Mouse (Mus musculus) splenic B cell, adult 2 months (primary cell): ENCODE data around the gene Igfbp2.

Source experiments
- DNase-seq: peaks from one replicate; pipeline ENCODE4 v3.0.0-alpha.2; 2011; ENCODE audit warnings: low read depth, low spot score
- H3K27me3 ChIP-seq: 2 replicates; pipeline ENCODE4 v1.6.1; 2012; ENCODE audit warnings: mild to moderate bottlenecking, low read length, moderate library complexity, mixed read lengths; ENCODE audit not compliant: control insufficient read depth, poor library complexity, insufficient read depth, severe bottlenecking
- H3K36me3 ChIP-seq: 2 replicates; pipeline ENCODE4 v1.6.1; 2012; ENCODE audit warnings: mild to moderate bottlenecking, low read length, moderate library complexity, mixed read lengths; ENCODE audit not compliant: control insufficient read depth, poor library complexity, insufficient read depth, severe bottlenecking

Gene Igfbp2

DNA sequence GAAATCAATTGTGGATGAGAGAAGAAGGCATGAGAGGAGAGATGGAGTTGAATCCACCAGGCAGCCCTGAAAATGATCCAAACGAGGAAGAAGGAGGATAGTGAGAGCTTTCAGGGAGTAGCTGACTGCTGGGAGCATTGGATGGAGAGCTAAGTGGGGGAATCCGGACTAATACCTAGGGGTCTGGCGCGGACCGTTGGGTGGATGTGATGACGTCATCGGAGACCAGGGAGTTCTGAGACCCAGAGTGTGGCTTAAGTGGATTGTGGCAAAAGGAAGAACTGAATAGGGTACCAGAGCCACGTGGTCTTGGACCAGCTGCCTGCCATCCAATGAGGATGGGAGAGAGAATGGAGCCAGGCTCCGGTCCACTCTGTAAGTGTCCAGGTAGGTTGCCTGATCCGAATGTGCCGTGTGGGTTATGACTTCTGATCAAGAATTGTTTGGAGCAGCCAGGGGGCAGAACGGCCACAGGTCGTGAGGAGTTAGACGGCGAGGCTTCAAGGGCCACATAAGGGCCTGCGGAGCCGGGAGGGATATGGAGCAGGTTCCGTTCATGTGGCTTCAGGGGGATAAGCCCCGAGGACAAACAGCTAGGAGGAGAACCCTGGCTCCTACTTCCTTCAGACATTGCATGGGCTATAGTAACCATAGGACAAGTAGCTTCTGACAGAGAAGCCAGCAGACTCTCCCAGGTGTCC, 32.1 kb downstream of the Igfbp2 start:
- H3K27me3 ChIP-seq: no peaks in the 10 kb centered on the region
- H3K36me3 ChIP-seq: no peaks in the 10 kb centered on the region
- DNase-seq: no peak

DNA sequence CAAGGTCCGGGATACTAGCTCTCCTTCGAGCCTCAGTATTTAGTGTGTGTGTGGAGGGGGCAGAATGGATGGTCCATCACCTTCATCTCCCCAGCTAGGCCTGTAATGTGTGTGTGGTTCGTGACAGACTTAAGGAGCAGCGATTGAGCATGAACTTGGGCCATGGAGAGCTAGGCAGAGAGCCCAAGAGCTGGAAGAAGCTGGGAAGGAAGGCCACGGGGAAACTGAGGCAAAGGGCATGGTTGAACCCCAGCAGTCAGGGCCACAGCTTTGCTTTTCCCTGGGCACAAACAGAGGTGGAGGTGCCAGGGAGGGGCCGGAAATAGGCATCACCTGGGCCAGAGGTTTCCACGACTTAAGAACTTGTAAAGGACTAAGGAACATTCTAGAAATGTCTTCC, 32.8 kb downstream of the Igfbp2 start:
- no peak for DNase-seq
- no peaks in the 10 kb centered on the region for H3K36me3 ChIP-seq
- H3K27me3 ChIP-seq: no peaks in the 10 kb centered on the region

DNA sequence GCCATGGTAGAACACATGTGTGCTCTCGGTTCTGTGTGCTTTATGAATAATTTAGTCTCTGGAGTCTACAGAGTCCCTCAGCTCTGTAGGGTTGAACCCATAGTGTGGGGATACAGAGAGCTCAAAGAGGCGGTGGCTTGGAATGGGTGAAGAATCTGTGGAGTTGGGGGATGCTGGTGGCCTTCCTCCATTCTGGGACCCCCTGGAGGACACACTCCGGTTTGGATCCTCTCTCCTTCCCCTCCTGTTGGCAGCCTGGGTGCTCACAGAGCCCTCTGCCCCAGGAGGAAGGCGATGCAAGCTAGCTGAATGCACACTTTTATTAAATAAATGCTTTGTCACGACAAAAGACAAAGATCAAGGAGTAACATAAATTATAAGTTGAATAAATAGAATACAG, 33.3 kb downstream of the Igfbp2 start:
- DNase-seq: no peak
- H3K27me3 ChIP-seq: no peaks in the 10 kb centered on the region

DNA sequence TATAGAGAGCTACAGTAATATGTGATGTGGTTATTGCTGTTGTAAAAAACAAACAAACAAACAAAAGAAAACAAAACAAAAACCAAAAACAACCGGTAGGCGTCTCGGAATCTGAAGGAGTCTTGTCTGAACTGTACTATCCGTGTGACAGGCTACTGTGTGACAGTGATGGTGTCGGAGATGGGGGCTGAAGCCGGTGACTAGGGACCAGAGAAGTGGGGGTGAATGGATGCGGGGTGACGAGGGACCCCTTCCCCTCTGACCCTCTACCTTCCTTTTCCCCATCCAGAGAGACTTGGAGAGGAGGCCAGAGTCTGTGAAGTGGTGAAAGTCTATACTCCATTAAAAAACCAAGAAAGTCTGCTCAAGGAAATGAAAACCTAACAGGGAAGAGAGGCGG, 34.0 kb downstream of the Igfbp2 start:
- Histone ChIP-seq H3K36me3 (no peaks in the 10 kb centered on the region), H3K27me3 (no peaks in the 10 kb centered on the region)
- no peak for DNase-seq

More for the DNA sequence above, 33.3 kb downstream of the Igfbp2 start:
- H3K36me3 ChIP-seq: no peaks in the 10 kb centered on the region

DNA sequence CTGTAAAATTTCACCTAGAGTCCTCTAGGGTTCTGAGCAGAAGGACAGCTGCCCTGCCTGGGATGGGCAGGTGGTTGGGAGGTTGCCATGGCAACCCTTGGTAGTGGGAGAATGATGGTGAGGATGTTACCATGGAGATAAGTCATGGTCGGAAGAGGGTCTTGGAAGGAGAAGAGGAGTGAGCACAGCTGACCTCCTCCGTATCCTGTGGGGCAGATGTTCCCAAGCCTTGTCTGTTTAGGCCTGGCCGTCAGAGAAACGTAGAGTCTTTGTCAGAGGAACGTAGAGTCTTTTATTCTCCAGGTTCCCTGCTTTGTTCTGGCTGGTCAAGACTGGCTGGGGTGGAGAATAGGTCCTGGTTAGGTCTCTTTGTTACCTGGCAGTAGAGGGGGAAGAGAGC, 34.6 kb downstream of the Igfbp2 start:
- DNase-seq: no peak
- no peaks in the 10 kb centered on the region for H3K27me3 ChIP-seq
- H3K36me3 ChIP-seq: no peaks in the 10 kb centered on the region

DNA sequence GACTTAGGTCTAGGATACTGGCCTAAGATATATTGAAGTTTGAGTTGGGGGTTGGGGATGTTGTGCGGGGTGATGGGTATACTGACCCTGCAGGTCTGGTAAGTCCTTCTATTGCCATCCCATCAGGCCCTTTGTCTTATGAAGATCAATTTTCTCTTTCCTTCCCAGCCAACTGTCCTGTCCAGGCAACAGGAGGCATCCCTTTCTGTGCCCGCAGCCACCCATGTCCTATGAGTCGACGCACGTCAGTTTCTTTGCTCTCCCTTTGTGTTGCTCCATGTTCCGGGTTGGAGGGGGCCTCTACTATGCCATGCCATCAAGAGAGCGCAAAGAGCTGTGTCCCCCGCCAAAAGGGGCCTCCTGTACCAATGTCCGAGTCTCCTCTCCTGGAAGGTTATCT, 35.7 kb downstream of the Igfbp2 start:
- Histone ChIP-seq H3K27me3 (no peaks in the 10 kb centered on the region), H3K36me3 (no peaks in the 10 kb centered on the region)
- DNase-seq: no peak

DNA sequence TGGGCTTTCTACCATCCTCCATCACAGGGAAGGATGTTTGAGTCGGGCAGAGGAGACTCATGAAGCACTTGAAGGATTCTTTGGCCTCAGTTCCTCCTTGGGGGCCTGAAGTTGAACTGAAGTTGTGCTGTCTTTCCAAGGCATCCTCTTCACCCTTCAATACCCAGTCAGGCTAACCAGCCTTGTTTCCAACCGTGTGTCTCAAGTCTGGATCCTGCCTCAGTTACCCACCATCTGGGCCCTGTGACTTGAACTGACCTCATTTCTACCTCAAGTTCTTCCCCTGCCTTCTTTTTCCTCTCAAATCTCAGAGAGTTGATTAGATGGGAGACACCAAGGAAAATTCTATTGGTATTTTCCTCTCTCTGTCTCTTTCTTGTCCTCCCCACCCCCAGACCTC, 36.2 kb downstream of the Igfbp2 start:
- DNase-seq: no peak
- no peaks in the 10 kb centered on the region for H3K36me3 ChIP-seq
- H3K27me3 ChIP-seq: no peaks in the 10 kb centered on the region

DNA sequence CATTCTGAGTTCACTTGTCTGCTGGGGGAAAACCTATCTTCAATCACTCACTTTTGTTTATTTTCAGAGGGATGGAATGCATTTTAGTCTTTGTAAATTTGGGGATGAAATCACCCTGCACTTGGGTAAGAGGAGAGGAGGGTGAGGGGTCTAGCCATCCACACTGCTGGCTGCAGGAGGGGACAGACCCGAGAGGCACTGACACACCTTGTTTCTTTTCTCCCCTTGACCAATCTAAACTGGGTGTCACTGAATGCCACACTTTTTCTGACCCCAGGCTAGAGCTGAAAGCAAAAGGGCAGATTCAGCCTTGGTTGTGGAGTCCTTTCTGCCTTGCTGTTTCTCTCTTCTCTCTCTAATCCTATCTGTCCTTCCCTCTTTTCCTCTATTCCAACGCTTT, 37.4 kb downstream of the Igfbp2 start:
- DNase-seq: no peak
- Histone ChIP-seq H3K27me3 (no peaks in the 10 kb centered on the region), H3K36me3 (no peaks in the 10 kb centered on the region)

DNA sequence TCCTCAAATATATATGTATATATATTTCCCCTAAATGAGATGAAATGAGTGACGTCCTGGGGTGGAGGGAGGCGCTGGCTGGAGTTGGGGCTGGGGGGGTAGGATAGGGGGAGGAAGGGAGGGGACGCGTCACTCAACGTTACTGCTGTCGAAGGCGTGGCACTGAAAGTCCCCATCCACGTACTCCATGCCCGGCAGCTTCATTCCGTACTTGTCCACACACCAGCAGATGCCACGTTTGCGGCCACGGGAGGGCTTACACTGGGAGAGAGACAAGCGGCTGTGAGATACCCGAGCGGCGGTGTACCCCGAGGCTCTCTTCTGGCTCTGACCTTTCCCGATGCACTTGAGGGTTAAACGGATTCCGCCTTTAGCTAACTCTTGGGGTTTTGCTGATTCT, 37.9 kb downstream of the Igfbp2 start:
- DNase-seq: no peak
- H3K27me3 ChIP-seq: no peaks in the 10 kb centered on the region
- H3K36me3 ChIP-seq: no peaks in the 10 kb centered on the region

DNA sequence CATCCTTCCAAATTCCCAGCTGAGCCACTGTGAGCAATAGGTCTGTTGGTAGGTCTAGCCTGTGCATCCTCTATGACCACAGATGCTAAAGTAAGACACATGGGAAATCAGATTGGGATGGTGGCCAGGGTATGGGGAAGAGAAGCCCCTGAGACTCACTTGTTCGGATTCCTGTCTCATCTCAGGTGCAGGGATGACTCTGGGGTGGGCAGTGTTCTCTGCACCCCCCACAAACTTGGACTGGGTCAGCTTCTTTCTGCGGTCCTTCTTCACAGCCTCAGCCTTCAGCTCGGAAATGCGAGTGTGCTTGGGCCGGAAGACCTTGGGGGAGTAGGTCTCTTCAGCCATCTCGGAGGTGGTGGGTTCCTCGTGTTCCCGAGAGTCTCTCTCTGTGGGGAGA, 39.4 kb downstream of the Igfbp2 start:
- no peaks in the 10 kb centered on the region for H3K27me3 ChIP-seq
- DNase-seq: no peak
- no peaks in the 10 kb centered on the region for H3K36me3 ChIP-seq

DNA sequence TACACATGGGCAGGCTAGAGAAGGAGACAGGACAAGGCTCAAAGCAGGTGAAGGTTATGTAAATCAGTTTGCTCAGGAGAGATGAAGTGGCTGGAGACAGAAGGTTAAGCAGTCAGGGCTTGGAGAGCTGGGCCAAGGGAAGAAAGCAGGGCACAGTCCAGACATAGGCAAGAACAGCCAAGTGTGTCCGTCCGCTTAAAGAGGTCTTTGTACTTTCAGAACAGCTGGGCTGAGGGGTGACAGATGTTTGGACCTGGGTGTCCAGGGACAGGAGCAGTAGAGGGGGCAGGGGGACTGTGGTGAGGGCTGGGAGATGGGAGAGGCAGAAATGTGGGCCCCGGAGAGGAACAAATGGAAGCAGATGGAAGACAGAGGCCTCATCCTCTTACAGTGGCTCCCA, 40.0 kb downstream of the Igfbp2 start:
- DNase-seq: no peak
- H3K27me3 ChIP-seq: no peaks in the 10 kb centered on the region
- H3K36me3 ChIP-seq: no peaks in the 10 kb centered on the region

DNA sequence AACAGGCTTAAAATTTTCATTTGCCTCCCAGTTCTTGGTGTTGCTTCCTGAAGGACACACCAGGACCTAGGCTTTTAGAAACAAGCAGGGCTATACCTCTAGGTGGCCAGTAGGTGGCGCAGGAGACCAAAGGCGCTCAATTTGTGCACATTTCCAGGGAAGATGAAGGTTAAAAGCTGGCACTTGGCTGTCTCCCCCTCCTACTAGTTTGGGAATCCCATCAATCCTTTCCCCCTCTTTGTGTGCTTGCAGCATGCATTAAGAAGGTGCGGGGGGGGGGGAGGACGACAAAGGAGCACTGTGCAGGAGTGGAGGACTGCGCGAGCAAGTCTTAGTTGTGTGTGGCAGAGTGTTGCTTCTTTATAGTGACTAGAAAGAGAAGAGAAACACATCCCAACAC, 41.6 kb downstream of the Igfbp2 start:
- H3K27me3 ChIP-seq: no peaks in the 10 kb centered on the region
- H3K36me3 ChIP-seq: no peaks in the 10 kb centered on the region
- peak; percentile 53 for DNase-seq

DNA sequence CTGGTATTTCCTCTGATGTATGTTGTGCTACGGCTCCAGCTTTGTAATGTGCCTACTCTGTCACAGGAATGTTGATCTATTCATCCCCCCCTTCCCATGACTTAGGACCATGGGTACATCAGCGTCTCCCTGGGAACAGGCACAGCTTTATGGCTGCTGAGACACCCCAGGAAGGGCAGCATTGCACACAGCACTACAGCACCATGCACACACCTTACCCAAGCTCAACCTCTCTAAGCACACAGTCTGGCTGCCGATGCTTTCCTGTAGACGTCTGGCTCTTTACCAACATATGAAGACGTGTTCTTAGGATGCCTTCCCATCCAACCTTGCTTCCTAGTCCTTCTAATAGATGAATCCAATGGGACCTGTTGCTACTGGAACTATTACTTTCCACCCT, 42.1 kb downstream of the Igfbp2 start:
- H3K27me3 ChIP-seq: no peaks in the 10 kb centered on the region
- no peaks in the 10 kb centered on the region for H3K36me3 ChIP-seq
- no peak for DNase-seq

DNA sequence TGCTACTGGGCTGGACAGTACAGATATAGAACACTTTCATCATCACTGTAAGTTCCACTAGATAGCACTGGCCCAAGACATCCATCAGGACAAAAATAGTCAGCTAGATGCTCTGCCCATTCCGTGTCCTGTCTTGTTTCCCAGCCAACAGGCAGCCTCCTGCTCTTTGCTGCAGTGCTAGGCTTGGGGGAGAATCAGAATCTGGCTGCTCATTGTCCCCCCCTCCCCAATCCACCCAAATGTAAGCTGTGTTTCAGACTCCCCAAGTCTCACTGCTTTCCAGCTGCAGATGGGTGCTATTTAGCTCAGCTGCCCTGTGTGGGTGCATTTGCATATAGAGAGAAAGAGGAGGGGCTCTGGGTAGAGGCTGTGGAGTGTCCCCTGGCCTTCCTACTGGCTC, 43.0 kb downstream of the Igfbp2 start:
- Histone ChIP-seq H3K27me3 (no peaks in the 10 kb centered on the region), H3K36me3 (no peaks in the 10 kb centered on the region)
- DNase-seq: no peak

DNA sequence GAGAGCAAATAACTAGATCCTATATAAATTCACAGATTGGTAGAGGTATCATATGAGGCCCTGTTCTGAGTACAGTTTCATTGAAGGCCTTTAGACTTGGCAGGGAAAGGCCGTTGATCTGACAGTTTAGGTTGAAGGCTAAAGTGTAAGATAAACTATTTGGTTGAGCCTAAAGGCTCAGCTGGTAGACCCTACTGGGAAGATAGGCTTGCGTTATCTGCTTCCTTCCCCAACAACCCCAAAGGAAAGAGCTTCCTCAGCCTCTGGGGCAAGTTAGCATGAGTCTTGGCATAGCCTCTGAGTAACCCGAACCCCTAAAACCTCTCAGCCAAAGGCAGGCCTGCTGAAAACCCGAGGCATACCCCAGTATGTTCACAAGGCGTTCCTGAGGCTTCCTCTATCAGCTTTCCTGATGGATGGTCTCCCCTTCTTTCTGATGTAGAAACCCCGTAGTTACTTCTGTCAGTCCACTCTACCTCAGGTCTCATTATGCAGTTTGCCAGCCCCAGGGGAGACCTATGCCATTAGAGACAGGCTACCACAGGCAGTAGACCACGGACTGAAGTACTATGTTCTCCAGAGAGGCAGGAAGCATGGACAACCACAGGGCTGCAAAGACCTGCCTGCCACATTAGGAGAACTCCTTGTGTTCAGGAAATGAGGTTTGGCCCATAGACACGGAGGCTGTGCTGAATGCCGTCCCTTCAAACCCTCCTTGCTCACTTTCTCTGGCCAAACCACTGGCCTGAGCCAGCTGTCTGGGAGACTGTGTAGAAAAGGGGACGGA, 44.3 kb downstream of the Igfbp2 start:
- Histone ChIP-seq H3K36me3 (no peaks in the 10 kb centered on the region), H3K27me3 (no peaks in the 10 kb centered on the region)
- DNase-seq: no peak

DNA sequence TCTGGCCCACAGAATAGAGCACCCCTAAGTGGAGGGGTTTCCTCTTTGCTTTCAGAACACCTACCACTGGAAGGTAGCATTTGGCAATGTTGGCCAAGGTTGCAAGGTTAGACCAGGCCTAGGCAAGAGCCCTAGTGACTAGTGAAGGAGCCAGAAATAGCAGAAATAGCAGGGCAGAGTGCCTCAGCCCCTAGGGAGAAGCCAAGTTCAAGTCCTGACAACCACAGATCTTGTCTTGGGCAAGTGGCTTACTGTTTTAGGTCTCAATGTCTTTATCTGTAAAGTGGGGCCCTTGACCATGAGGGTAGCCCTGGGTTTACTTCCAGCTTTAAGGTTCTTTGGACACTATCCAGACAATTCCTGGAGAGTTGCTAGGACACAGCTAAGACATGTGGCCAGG, 45.0 kb downstream of the Igfbp2 start:
- no peak for DNase-seq
- Histone ChIP-seq H3K36me3 (no peaks in the 10 kb centered on the region), H3K27me3 (no peaks in the 10 kb centered on the region)
